Mouse (Mus musculus) midbrain, embryonic 11.5 days (tissue): ENCODE results near the gene Bcat1. TPM values are rescaled to one million over a fixed set of nuclear protein-coding genes. Genes with fewer than 3 reads are reported as not detected.
A peak's percentile ranks its signal among the peaks of the same experiment; 100 is the strongest.

Experiments used
- ATAC-seq: fragments of 200-750 bp; cut with Nextera tagmentation; 2 replicates; pipeline ENCODE4 v1.8.0; 2017; ENCODE audit warnings: moderate TSS enrichment, moderate library complexity; ENCODE audit not compliant: low FRiP score
- DNase-seq: peaks from one replicate; pipeline ENCODE4 v3.0.0; 2015; ENCODE audit warnings: low spot score; ENCODE audit errors: missing footprints
- H3K27ac ChIP-seq: fragments of 300-500 bp; sonication (generic); 2 replicates; pipeline ENCODE4 v1.5.1; 2014; ENCODE audit warnings: low read depth, low read length
- H3K27me3 ChIP-seq: fragments of 300-500 bp; sonication (generic); 2 replicates; pipeline ENCODE4 v1.6.1; 2014; ENCODE audit warnings: mild to moderate bottlenecking, low read length, moderate library complexity, mixed read lengths; ENCODE audit not compliant: control insufficient read depth, insufficient read depth
- H3K36me3 ChIP-seq: fragments of 300-500 bp; sonication (generic); 2 replicates; pipeline ENCODE4 v1.6.1; 2014; ENCODE audit warnings: mild to moderate bottlenecking, low read length, moderate library complexity, mixed read lengths; ENCODE audit not compliant: control insufficient read depth, insufficient read depth
- H3K4me1 ChIP-seq: fragments of 300-500 bp; sonication (generic); 2 replicates; pipeline ENCODE4 v1.6.1; 2014; ENCODE audit warnings: low read length; ENCODE audit not compliant: control insufficient read depth, insufficient read depth
- H3K4me2 ChIP-seq: fragments of 300-500 bp; sonication (generic); 2 replicates; pipeline ENCODE4 v1.6.1; 2014; ENCODE audit warnings: mild to moderate bottlenecking, moderate library complexity
- H3K4me3 ChIP-seq: fragments of 300-500 bp; sonication (generic); 2 replicates; pipeline ENCODE4 v1.5.1; 2014; ENCODE audit warnings: low read depth, low read length
- H3K9ac ChIP-seq: fragments of 300-500 bp; sonication (generic); 2 replicates; pipeline ENCODE4 v1.6.1; 2014; ENCODE audit warnings: low read length
- H3K9me3 ChIP-seq: fragments of 300-500 bp; sonication (generic); 2 replicates; pipeline ENCODE4 v1.6.1; 2016; ENCODE audit warnings: low read length; ENCODE audit not compliant: control insufficient read depth
- WGBS: fragments of 180-500 bp; shearing (Covaris S2); extraction: QIAGEN DNeasy Blood & Tissue Kit; methylation state at CpG from one replicate; pipeline ENCODE4 v1.1.7; 2014; 5-methylcytosine and 5-hydroxymethylcytosine counted together
- polyA plus RNA-seq: library from polyadenylated mRNA; unstranded; fragments of >200 nt; fragmentation: Nextera tagmentation; extraction: Ambion mirVana; gene quantifications from 2 replicates; pipeline ENCODE4 v1.2.1, GENCODE M21; 2014

Bcat1 gene
- polyA plus RNA-seq, 1 experiment from 2014 or later, result 150 TPM

DNA sequence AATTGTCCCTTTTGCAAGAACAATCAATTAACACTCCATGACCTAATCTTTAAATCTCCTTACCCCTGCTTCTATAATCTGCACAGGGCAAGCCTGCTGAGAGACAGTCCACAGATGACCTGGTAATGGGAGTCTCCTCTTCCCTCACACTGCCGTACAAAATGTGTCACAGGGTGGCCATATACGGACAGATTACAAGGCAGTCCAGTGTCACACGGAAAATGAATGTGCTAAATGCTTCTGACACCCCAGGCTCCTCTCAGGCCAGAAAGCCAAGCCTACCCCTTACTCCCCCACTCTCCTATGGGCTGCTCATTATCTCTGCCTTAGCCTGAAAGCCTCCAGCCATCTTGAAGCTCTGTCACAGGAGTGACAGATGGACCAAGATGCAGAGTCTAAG, 25.1 kb downstream of the Bcat1 start:
- peaks cover 22% of the 10 kb centered on the region for H3K4me1 ChIP-seq
- H3K27me3 ChIP-seq, result no peaks in the 10 kb centered on the region
- 15% methylated on average over 3 of the region's 3 CpGs for WGBS
- H3K27ac ChIP-seq, result no peak overlapping the region
- no peak overlapping the region for H3K4me3 ChIP-seq
- H3K36me3 ChIP-seq, result no peaks in the 10 kb centered on the region
- no peak overlapping the region for H3K9ac ChIP-seq
- DNase-seq (no peak), ATAC-seq (peak; percentile 6; the same call in 1 of the 2 replicates)
- no peak overlapping the region for H3K4me2 ChIP-seq
- no peaks in the 10 kb centered on the region for H3K9me3 ChIP-seq

DNA sequence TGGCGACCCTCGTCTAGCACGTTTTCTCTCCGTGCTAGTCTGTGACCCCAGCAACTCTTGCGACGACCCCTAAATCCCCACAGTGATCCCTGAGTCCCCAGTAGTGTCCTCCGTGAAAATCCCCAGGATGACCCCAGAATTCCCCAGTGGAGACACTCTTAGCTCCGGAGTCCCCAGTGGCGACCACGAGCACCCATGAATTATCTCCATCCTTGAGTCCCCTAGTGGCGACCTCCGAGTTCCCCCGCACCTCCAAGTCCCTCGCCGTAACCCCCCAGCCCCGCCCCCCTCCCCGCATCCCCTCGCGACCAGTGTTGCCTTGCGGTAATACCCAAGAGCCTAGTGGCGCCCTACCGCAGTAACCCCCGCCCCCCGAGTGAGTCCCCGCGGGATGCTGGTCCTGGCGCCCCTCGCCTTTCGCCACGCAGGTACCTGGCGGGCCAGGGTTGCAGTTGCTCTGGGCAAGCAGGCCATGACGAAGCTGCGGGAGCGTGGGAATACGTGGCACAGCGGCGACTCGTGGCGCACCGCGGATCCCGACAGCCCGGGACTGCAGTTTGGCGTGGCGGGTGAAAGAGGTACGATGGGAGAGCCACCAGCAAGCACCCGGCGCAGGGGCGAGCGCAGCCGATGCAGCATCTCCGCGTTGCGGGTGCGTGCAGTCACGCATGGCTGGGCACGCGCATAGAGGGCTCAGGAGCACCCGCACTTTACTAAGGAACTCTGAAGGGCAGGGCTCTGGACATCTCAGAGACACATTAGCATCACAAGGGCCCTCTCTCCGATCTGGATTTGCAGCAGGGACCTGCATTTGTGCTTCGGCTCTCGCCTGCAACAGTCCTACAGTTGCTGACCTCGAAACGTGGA, 27.6 kb downstream of the Bcat1 start:
- Histone ChIP-seq H3K4me2 (peak overlapping the region; percentile 97), H3K4me3 (peak overlapping the region; percentile 47), H3K9me3 (no peaks in the 10 kb centered on the region), H3K4me1 (peaks cover 32% of the 10 kb centered on the region), H3K27me3 (no peaks in the 10 kb centered on the region), H3K9ac (peak overlapping the region; percentile 70), H3K36me3 (no peaks in the 10 kb centered on the region), H3K27ac (peak overlapping the region; percentile 61; the same call in 1 of the 2 replicates)
- DNase-seq (peak; percentile 96), ATAC-seq (peak; percentile 54)
- under 1% methylated on average over 64 of the region's 64 CpGs for WGBS

DNA sequence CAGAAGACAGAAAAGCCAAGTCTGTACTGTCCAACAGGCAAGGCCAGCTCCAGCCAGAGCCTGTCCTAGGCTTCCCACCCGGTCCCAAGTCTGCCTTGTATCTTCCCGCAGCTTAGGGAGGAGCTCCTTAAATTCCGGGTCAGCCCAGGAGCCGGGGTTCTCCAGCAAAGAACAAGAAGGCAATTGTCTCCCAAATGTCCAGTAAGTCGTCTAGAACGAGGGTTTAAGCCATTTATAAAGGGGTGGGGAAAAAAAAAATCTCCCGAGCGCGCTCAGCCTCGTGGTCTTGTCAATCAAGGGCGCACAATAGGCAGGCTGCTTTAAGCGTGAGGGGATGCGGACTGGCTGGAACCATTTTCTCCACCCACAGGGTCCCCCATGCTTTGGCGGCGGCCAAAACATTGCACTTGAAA, 28.5 kb downstream of the Bcat1 start:
- peak overlapping the region; percentile 60 for H3K27ac ChIP-seq
- no peaks in the 10 kb centered on the region for H3K27me3 ChIP-seq
- no peaks in the 10 kb centered on the region for H3K36me3 ChIP-seq
- peaks cover 32% of the 10 kb centered on the region for H3K4me1 ChIP-seq
- H3K9ac ChIP-seq, result peak overlapping the region; percentile 70
- ATAC-seq, result peak; percentile 73
- H3K4me3 ChIP-seq, result peak overlapping the region; percentile 47
- no peaks in the 10 kb centered on the region for H3K9me3 ChIP-seq
- peak; percentile 98 for DNase-seq
- WGBS, result under 1% methylated on average over 15 of the region's 15 CpGs
- peak overlapping the region; percentile 97 for H3K4me2 ChIP-seq

DNA sequence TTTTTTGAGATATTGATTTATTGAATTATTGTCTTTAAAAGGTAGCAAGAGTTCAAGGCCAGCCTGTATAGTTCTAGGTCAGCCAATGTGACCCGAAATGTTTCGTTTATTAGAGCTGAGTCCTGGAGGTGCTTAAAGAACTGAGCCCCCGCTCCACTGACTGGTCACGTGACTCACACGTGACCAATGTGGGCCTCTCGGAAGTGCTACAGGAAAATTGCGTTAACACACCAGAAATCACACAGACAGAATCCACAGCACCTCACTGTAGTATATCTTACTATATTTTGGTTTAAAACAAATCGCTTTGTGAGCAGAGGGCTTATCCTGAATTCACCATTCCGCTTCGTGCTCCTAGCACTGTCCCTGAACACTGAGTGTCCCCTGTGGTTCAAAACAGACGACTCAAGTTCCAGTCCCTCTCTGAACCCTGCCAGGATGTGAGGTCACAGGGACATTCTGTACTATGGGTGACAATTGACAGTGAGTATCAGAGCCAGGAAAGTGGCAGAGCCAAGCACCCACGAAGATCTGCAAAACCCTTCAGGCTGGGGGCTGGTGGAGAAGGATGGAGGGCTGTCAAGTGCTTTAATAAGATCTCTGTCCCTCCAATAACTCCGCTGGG, 29.6 kb downstream of the Bcat1 start:
- ATAC-seq (no peak), DNase-seq (no peak)
- H3K27me3 ChIP-seq, result no peaks in the 10 kb centered on the region
- H3K4me1 ChIP-seq, result peaks cover 33% of the 10 kb centered on the region
- H3K9ac ChIP-seq, result peak overlapping the region; percentile 70
- H3K36me3 ChIP-seq, result no peaks in the 10 kb centered on the region
- H3K4me2 ChIP-seq, result peak overlapping the region; percentile 97
- H3K9me3 ChIP-seq, result no peaks in the 10 kb centered on the region
- H3K4me3 ChIP-seq, result peak overlapping the region; percentile 47
- 81% methylated on average over 13 of the region's 13 CpGs for WGBS
- H3K27ac ChIP-seq, result no peak overlapping the region

DNA sequence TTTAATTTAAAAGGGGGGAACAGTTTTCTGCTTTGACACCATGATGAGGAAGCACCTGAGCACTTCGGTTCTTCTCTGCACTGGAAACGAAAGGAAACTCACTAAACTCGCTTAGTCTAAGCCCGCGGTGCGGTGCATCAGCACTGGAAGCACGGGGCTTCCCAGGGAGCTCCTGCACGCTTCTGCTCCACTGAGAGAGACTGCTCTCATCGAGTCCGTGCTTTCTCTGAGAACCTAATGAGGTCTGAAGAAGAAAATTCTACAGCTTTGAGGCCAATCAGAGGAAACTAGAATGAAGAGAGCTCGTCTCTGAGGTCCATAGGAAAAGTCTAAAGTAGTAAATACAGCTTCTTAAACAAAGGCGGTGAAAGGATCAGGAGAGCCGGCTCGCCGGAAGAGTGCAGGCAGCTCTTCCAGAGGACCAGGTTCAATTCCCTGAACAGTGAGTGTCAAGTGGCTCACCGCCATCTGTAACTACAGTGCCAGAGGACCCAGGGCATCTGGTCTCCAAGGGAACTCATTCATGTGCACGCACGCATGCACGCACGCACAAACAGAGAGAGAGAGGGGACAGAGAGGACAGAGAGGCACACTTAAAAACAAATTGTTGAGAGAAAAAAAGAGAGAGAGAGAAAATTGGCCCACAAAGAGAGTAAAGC, 30.9 kb downstream of the Bcat1 start:
- Histone ChIP-seq H3K27me3 (no peaks in the 10 kb centered on the region), H3K27ac (no peak overlapping the region), H3K36me3 (no peaks in the 10 kb centered on the region), H3K4me1 (peaks cover 39% of the 10 kb centered on the region), H3K4me3 (no peak overlapping the region), H3K4me2 (0 out of 2 replicates have a peak overlapping the region, but pooled peaks have one; percentile 1), H3K9me3 (no peaks in the 10 kb centered on the region), H3K9ac (no peak overlapping the region; the same call in 1 of the 2 replicates)
- DNase-seq (no peak), ATAC-seq (no peak)
- 80% methylated on average over 20 of the region's 20 CpGs for WGBS

DNA sequence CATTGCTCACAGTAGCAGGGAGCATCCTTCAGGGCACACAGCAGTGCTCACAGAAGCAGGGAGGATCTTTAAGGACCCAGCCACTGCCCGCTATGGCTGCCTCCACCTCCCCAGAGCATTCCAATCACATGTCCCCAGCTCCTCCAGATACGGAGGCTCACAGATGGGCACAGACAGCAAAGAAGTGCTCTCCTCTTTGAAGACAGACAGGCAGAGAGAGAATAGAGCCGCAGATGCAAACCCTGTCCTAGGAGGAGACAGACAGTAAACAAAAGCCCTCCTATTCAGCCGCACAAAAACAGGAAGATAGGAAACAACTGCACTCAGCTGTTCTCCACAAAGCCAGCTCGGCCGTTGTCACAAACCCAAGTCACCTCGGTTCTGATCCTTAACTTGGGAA, 35.3 kb downstream of the Bcat1 start:
- Histone ChIP-seq H3K9me3 (no peaks in the 10 kb centered on the region), H3K4me1 (peaks cover 20% of the 10 kb centered on the region), H3K27me3 (no peaks in the 10 kb centered on the region), H3K9ac (0 out of 2 replicates have a peak overlapping the region, but pooled peaks have one; percentile 22), H3K4me2 (no peak overlapping the region), H3K36me3 (no peaks in the 10 kb centered on the region), H3K4me3 (no peak overlapping the region), H3K27ac (peak overlapping the region; percentile 27; the same call in 1 of the 2 replicates)
- no peak for DNase-seq
- peak; percentile 48 for ATAC-seq
- WGBS, result 32% methylated on average over 7 of the region's 7 CpGs

DNA sequence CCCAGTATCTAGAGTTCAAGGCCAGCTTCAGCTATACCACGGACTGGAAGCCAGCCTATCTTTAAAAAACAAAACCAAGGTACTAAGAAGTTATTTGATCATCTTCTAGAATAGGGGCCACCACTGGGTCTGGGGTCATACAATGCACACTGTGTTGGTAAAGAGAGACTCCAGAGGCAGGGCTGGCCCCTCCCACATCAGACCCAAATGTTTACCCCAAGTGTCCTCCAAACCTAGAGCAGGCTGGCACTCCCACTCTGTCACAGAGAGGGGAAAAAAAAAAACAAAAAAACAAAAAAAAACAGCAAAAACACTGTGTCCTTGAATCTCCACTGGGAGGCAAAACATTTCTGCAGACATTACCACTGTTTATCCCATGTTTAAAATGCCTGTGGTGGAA, 38.4 kb downstream of the Bcat1 start:
- WGBS, result 80% methylated on average over 1 of the region's 1 CpGs
- Histone ChIP-seq H3K4me1 (peaks cover 11% of the 10 kb centered on the region), H3K27ac (no peak overlapping the region), H3K4me2 (no peak overlapping the region), H3K9me3 (no peaks in the 10 kb centered on the region), H3K27me3 (no peaks in the 10 kb centered on the region), H3K4me3 (no peak overlapping the region), H3K9ac (no peak overlapping the region), H3K36me3 (0 out of 2 replicates have a peak, but pooled peaks cover 2% of the 10 kb centered on the region)
- no peak for DNase-seq
- ATAC-seq, result no peak

DNA sequence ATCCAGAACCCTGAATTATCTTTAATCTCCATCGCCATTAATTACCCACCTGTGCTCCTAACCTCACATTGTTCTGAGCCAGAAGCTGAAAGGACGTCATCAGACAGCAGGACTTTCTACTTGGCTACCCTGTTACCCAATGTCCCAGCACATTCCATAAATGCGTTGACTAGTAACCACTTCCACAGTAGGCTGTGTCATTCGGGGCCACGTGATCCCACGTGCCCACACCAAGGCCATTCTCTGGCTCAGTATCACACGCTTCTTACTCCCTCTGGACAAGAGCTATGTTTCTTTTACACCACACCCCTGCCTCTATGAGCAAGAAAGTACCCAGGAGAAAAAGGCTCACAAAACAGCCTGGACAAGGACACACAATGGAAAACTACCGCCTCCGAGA, 40.6 kb downstream of the Bcat1 start:
- Histone ChIP-seq H3K4me2 (no peak overlapping the region), H3K36me3 (peaks cover 5% of the 10 kb centered on the region; the same call in 1 of the 2 replicates)
- 92% methylated on average over 9 of the region's 9 CpGs for WGBS

More for the DNA sequence above, 40.6 kb downstream of the Bcat1 start:
- ATAC-seq, result no peak
- H3K9ac ChIP-seq, result no peak overlapping the region
- H3K4me3 ChIP-seq, result no peak overlapping the region
- DNase-seq, result no peak
- H3K27ac ChIP-seq, result no peak overlapping the region
- no peaks in the 10 kb centered on the region for H3K27me3 ChIP-seq
- H3K9me3 ChIP-seq, result no peaks in the 10 kb centered on the region
- 0 out of 2 replicates have a peak, but pooled peaks cover under 1% of the 10 kb centered on the region for H3K4me1 ChIP-seq
